ENCODE assay signal across 8 mouse cellular contexts in the genomic region with DNA sequence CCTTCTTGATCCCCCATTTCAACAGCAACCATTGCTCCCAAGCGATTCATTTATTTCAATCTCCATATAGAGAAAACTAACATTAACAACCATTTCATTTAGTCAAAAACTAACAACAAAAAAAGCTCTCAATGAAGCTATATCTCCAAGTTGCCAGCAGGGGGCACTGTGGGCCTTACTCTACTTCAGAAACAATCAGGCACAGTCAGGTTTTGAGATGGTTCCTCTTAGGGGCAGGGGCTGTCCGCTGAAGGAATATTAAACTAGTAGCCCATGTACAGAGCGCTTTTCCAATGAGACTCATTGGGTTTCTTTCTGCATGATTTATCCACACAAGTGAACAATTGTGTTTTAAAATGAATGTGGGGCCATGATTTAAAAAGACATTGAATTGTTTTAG.
DNase-seq lines count a peak whose midpoint lies in the region; ATAC-seq and TF ChIP-seq lines count a peak whose summit lies in the region.

No protein-coding gene starts in this region.

- TF ChIP-seq EP300 in ES-Bruce4 (IDR thresholded peaks at IDR 0.05; ENCODE audit: insufficient read depth, low read depth, low read length) = no peak

- no peak for TF ChIP-seq POLR2A in ES-Bruce4 (IDR thresholded peaks at IDR 0.05; ENCODE audit: insufficient read depth, low read length)

- H3K4me3 ChIP-seq in hindbrain, embryonic 11.5 days (ENCODE audit: low read depth, low read length) = no peak overlapping the region
- H3K4me3 ChIP-seq in hindbrain, embryonic 13.5 days = no peak overlapping the region
- H3K4me3 ChIP-seq in ES-Bruce4 (ENCODE audit: low read depth, low read length) = no peak overlapping the region

- H3K36me3 ChIP-seq in hindbrain, embryonic 11.5 days (ENCODE audit: control insufficient read depth, insufficient read depth, low read length) = no peaks in the 10 kb centered on the region
- no peaks in the 10 kb centered on the region for H3K36me3 ChIP-seq in hindbrain, embryonic 13.5 days
- H3K36me3 ChIP-seq in ES-Bruce4 (ENCODE audit: control insufficient read depth, insufficient read depth, low read length, poor library complexity, severe bottlenecking) = no peaks in the 10 kb centered on the region

- no peaks in the 10 kb centered on the region for H3K9me3 ChIP-seq in hindbrain, embryonic 11.5 days (ENCODE audit: control insufficient read depth, low read length)
- no peaks in the 10 kb centered on the region for H3K9me3 ChIP-seq in hindbrain, embryonic 13.5 days
- no peaks in the 10 kb centered on the region for H3K9me3 ChIP-seq in ES-Bruce4 (replicated peaks; ENCODE audit: control insufficient read depth, insufficient read depth, low read length, poor library complexity, severe bottlenecking)

- peak; percentile 37 for TF ChIP-seq CTCF in ES-Bruce4 (IDR thresholded peaks at IDR 0.05; ENCODE audit: low read depth, low read length)

- no peaks in the 10 kb centered on the region for H3K27me3 ChIP-seq in hindbrain, embryonic 11.5 days (ENCODE audit: control insufficient read depth, insufficient read depth, low read length)
- H3K27me3 ChIP-seq in hindbrain, embryonic 13.5 days = no peaks in the 10 kb centered on the region
- H3K27me3 ChIP-seq in ES-Bruce4 (ENCODE audit: control insufficient read depth, insufficient read depth, low read length, poor library complexity, severe bottlenecking) = no peaks in the 10 kb centered on the region

- ATAC-seq in hindbrain, embryonic 11.5 days (ENCODE audit: low FRiP score) = no peak
- ATAC-seq in hindbrain, embryonic 13.5 days (ENCODE audit: low FRiP score) = no peak

- H3K4me2 ChIP-seq in hindbrain, embryonic 11.5 days (replicated peaks; ENCODE audit: low read depth, low read length) = no peak overlapping the region
- no peak overlapping the region for H3K4me2 ChIP-seq in hindbrain, embryonic 13.5 days

- WGBS in hindbrain, embryonic 11.5 days = 21% methylated on average over 3 of the region's 3 CpGs
- 24% methylated on average over 3 of the region's 3 CpGs for WGBS in hindbrain, embryonic 13.5 days

- DNase-seq in hindbrain, embryonic 11.5 days (ENCODE audit: low spot score) = peak; percentile 78
- DNase-seq in adrenal gland, postnatal 25 days = peak; percentile 63
- peak; percentile 70 for DNase-seq in forelimb bud, embryonic 11.5 days (ENCODE audit: low read depth, low spot score)
- peak; percentile 53 to 55 for DNase-seq in left cerebral cortex, postnatal 10 days (ENCODE audit: extremely low spot score in 1 of 2, low spot score in 2 of 2)
- DNase-seq in right cerebral cortex, postnatal 14 days = peak; percentile 69
- DNase-seq in thymus, adult 18-20 months = no peak

- no peak overlapping the region for H3K27ac ChIP-seq in hindbrain, embryonic 11.5 days (ENCODE audit: low read depth, low read length)
- no peak overlapping the region for H3K27ac ChIP-seq in hindbrain, embryonic 13.5 days
- no peak overlapping the region for H3K27ac ChIP-seq in ES-Bruce4 (ENCODE audit: insufficient read depth, low read length)

- no peak overlapping the region for H3K9ac ChIP-seq in hindbrain, embryonic 11.5 days (ENCODE audit: low read depth, low read length)
- no peak overlapping the region for H3K9ac ChIP-seq in hindbrain, embryonic 13.5 days
- no peak overlapping the region for H3K9ac ChIP-seq in ES-Bruce4 (ENCODE audit: low read depth, poor library complexity, severe bottlenecking)

- intact Hi-C loops in left cerebral cortex, postnatal 10 days (cut with DNase I) = loop anchor here (5.0 kb wide), 1 partner anchor 626 kb away; a partner anchor contains a TSS

- H3K4me1 ChIP-seq in hindbrain, embryonic 11.5 days (replicated peaks; ENCODE audit: control insufficient read depth, insufficient read depth, low read length) = 0 out of 2 replicates have a peak, but pooled peaks cover 2% of the 10 kb centered on the region
- peaks cover 11% of the 10 kb centered on the region for H3K4me1 ChIP-seq in hindbrain, embryonic 13.5 days (replicated peaks)
- peaks cover 2% of the 10 kb centered on the region for H3K4me1 ChIP-seq in ES-Bruce4 (ENCODE audit: control insufficient read depth, insufficient read depth, low read length)

Comparison
In these comparisons a context has a peak if more than half of its experiments do, and no peak if none do; other contexts are left out.
1. DNase-seq: peak in hindbrain, embryonic 11.5 days (single experiment), adrenal gland, postnatal 25 days (single experiment), forelimb bud, embryonic 11.5 days (single experiment), left cerebral cortex, postnatal 10 days (2 of 2) and right cerebral cortex, postnatal 14 days (single experiment); none in thymus, adult 18-20 months (0 of 2).